Mouse (Mus musculus) cortical plate, adult 2 months (tissue): Measurements from ENCODE around the gene Map1lc3b.

Experiments
- CTCF ChIP-seq: fragments of 200-500 bp; IDR thresholded peaks from 2 replicates; pipeline ENCODE4 v1.5.1; 2011; ENCODE audit warnings: mild to moderate bottlenecking, control low read depth, low read length; ENCODE audit not compliant: insufficient read depth; ENCODE audit errors: extremely low read depth
- POLR2A ChIP-seq: fragments of 200-500 bp; IDR thresholded peaks from 2 replicates; pipeline ENCODE4 v1.6.1; 2011; ENCODE audit warnings: mild to moderate bottlenecking, low read length, control low read depth; ENCODE audit not compliant: insufficient read depth; ENCODE audit errors: extremely low read depth

- TF ChIP-seq CTCF (no peak), POLR2A (no peak)
Observed at GRCm38 (mm10) chr8:121642804-121643203, 52.6 kb downstream of the Map1lc3b start.
